8 mouse cellular contexts compared by ENCODE assay signal in the genomic region with DNA sequence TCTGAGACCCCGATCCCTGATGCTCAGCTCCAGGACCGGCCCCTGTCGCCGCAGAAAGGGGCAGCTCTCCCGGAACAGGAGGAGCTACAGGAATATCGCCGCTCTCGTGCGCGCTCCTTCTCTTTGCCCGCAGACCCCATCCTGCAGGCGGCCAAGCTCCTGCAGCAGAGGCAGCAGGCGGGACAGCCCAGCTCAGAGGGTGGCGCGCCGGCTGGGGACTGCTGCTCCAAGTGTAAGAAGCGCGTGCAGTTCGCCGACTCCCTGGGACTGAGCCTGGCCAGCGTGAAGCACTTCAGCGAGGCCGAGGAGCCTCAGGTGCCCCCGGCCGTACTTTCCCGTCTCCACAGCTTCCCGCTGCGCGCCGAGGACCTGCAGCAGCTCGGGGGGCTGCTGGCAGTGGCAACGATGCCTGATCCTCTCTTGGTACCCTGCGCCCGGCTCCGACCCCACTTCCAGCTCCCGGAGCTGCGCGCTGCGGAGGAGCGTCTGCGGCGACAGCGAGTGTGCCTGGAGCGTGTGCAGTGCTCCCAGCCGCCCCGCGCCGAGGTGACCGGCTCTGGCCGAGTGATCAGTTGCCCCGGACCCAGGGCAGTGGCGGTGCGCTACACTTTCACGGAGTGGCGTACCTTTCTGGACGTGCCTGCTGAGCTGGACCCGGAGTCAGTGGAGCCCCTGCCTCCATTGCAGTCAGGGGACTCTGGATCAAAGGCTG. TPM values are rescaled to one million over a fixed set of nuclear protein-coding genes. Genes with fewer than 3 reads are reported as not detected.
DNase-seq lines count a peak whose midpoint lies in the region; ATAC-seq lines count a peak whose summit lies in the region.

No protein-coding gene starts in this region.

- peaks cover 21% of the 10 kb centered on the region for H3K4me1 ChIP-seq in limb, embryonic 10.5 days
- H3K4me1 ChIP-seq in midbrain, embryonic 15.5 days = peaks cover 25% of the 10 kb centered on the region

- peak; percentile 55 for ATAC-seq in granulocyte monocyte progenitor cell, adult 5-6 weeks (replicated peaks; ENCODE audit: poor library complexity, severe bottlenecking)
- peak; percentile 82 for ATAC-seq in midbrain, embryonic 15.5 days (replicated peaks)

- peak; percentile 25 to 35 for DNase-seq in adrenal gland, adult 18-20 months (ENCODE audit: low spot score in 2 of 2)
- no peak for DNase-seq in adrenal gland, adult (ENCODE audit: inconsistent age in 2 of 2, low spot score in 1 of 2)
- peak; percentile 48 for DNase-seq in right cerebral cortex, postnatal 4 days
- DNase-seq in right cerebral cortex, postnatal 36 days (ENCODE audit: low spot score in 2 of 2) = no peak
- DNase-seq in limb, embryonic 10.5 days (ENCODE audit: low spot score) = peak; percentile 77
- no peak for DNase-seq in layer of hippocampus, adult 11-12 months (ENCODE audit: low spot score)

- 0% methylated on average over 57 of the region's 57 CpGs for WGBS in limb, embryonic 10.5 days
- WGBS in midbrain, embryonic 15.5 days = under 1% methylated on average over 57 of the region's 57 CpGs

- H3K27me3 ChIP-seq in limb, embryonic 10.5 days (ENCODE audit: low read depth, poor library complexity, severe bottlenecking) = peaks cover 40% of the 10 kb centered on the region
- peaks cover 26% of the 10 kb centered on the region for H3K27me3 ChIP-seq in midbrain, embryonic 15.5 days (replicated peaks)

- peak overlapping the region; percentile 72 for H3K27ac ChIP-seq in limb, embryonic 10.5 days
- H3K27ac ChIP-seq in midbrain, embryonic 15.5 days = no peak overlapping the region

- H3K9me3 ChIP-seq in limb, embryonic 10.5 days (replicated peaks) = no peaks in the 10 kb centered on the region
- no peaks in the 10 kb centered on the region for H3K9me3 ChIP-seq in midbrain, embryonic 15.5 days

- peak overlapping the region; percentile 100 for H3K4me2 ChIP-seq in midbrain, embryonic 15.5 days

- peak overlapping the region; percentile 73 for H3K4me3 ChIP-seq in limb, embryonic 10.5 days
- H3K4me3 ChIP-seq in midbrain, embryonic 15.5 days = peak overlapping the region; percentile 70

- no peaks in the 10 kb centered on the region for H3K36me3 ChIP-seq in limb, embryonic 10.5 days
- H3K36me3 ChIP-seq in midbrain, embryonic 15.5 days (replicated peaks) = no peaks in the 10 kb centered on the region

- peak overlapping the region; percentile 46 for H3K9ac ChIP-seq in midbrain, embryonic 15.5 days

RNA-seq across cellular contexts. Expression of gene Ppp1r3g, which starts 10.2 kb away (rescaled TPM):
- 1 to 10 TPM in 1 of 2 experiments, under 1 TPM in 1; 0.33 to 2.7 TPM for total RNA-seq in adrenal gland, adult 18-20 months (2021)
- not detected in 2 replicates for total RNA-seq in granulocyte monocyte progenitor cell, adult 5-6 weeks (2014; fragmentation: Nextera tagmentation)
- not detected in 2 replicates for total RNA-seq in granulocyte monocyte progenitor cell, adult 5-6 weeks (2017)
- polyA plus RNA-seq in limb, embryonic 10.5 days (2016; fragmentation: Nextera tagmentation; extraction: Ambion mirVana) = 1.4 and 1.6 TPM in 2 replicates
- 0.43 and 0.80 TPM in 2 replicates for polyA plus RNA-seq in midbrain, embryonic 15.5 days (2015; fragmentation: Nextera tagmentation; extraction: Ambion mirVana)

Comparison
In these comparisons a context has a peak if more than half of its experiments do, and no peak if none do; other contexts are left out.
1. DNase-seq: peak in adrenal gland, adult 18-20 months (2 of 2), right cerebral cortex, postnatal 4 days (single experiment) and limb, embryonic 10.5 days (single experiment); none in adrenal gland, adult (0 of 2), right cerebral cortex, postnatal 36 days (0 of 2) and layer of hippocampus, adult 11-12 months (single experiment).